ENCODE assay signal across 9 mouse cellular contexts in genomic region chr8:122335638-122336250, GRCm38 (mm10). TPM values are rescaled to one million over a fixed set of nuclear protein-coding genes. Genes with fewer than 3 reads are reported as not detected.
A peak's percentile ranks its signal among the peaks of the same experiment; 100 is the strongest.
DNase-seq lines count a peak whose midpoint lies in the region; ATAC-seq and TF ChIP-seq lines count a peak whose summit lies in the region.
"Had no signal": no experiment of that assay in that cellular context is flagged by ENCODE, and none has a peak within 500 bp of the region (broad histone marks: within the 10 kb centered on the region; RNA-seq: fewer than 3 reads in every experiment).

No protein-coding gene starts in this region.

- TF ChIP-seq CTCF in ES-Bruce4 (IDR thresholded peaks at IDR 0.05; ENCODE audit: low read depth, low read length) = no peak
- TF ChIP-seq CTCF in G1E (IDR thresholded peaks at IDR 0.05; ENCODE audit: low read depth, low read length) = no peak
- no peak for TF ChIP-seq CTCF in hindbrain, postnatal 0 days (IDR thresholded peaks at IDR 0.05; ENCODE audit: low read depth)

- peak overlapping the region; percentile 68 for H3K9ac ChIP-seq in ES-Bruce4 (ENCODE audit: low read depth, poor library complexity, severe bottlenecking)
- peak overlapping the region; percentile 53 for H3K9ac ChIP-seq in hindbrain, postnatal 0 days (replicated peaks; ENCODE audit: low read length)
- H3K9ac ChIP-seq in lung, embryonic 15.5 days = peak overlapping the region; percentile 11

- peak overlapping the region; percentile 69 for H3K4me2 ChIP-seq in hindbrain, postnatal 0 days (ENCODE audit: low read depth, low read length)
- peak overlapping the region; percentile 73 for H3K4me2 ChIP-seq in lung, embryonic 15.5 days

- peak overlapping the region; percentile 75 for H3K4me3 ChIP-seq in ES-Bruce4 (ENCODE audit: low read depth, low read length)
- peak overlapping the region; percentile 28; the same call in 1 of the 2 replicates for H3K4me3 ChIP-seq in G1E (ENCODE audit: low read depth, low read length)
- peak overlapping the region; percentile 41 for H3K4me3 ChIP-seq in hindbrain, postnatal 0 days (ENCODE audit: low read length)
- peak overlapping the region; percentile 44 for H3K4me3 ChIP-seq in lung, embryonic 15.5 days
- H3K4me3 ChIP-seq: megakaryocyte, embryonic 14.5 days had no signal

- no peaks in the 10 kb centered on the region for H3K9me3 ChIP-seq in ES-Bruce4 (replicated peaks; ENCODE audit: control insufficient read depth, insufficient read depth, low read length, poor library complexity, severe bottlenecking)
- peaks cover 36% of the 10 kb centered on the region for H3K9me3 ChIP-seq in G1E (replicated peaks)
- H3K9me3 ChIP-seq in hindbrain, postnatal 0 days (ENCODE audit: low read length) = no peaks in the 10 kb centered on the region
- no peaks in the 10 kb centered on the region for H3K9me3 ChIP-seq in lung, embryonic 15.5 days

- H3K4me1 ChIP-seq in ES-Bruce4 (ENCODE audit: control insufficient read depth, insufficient read depth, low read length) (no peaks in the 10 kb centered on the region), G1E (ENCODE audit: insufficient read depth, low read depth, low read length) (peaks cover 73% of the 10 kb centered on the region)
- H3K4me1 ChIP-seq in hindbrain, postnatal 0 days (ENCODE audit: insufficient read depth, low read length) = peaks cover 8% of the 10 kb centered on the region; the same call in 1 of the 2 replicates
- peaks cover 25% of the 10 kb centered on the region for H3K4me1 ChIP-seq in lung, embryonic 15.5 days

- ATAC-seq in G1E (ENCODE audit: extremely low read depth, insufficient number of reproducible peaks, low FRiP score, poor library complexity, severe bottlenecking) = no peak
- ATAC-seq in hindbrain, postnatal 0 days = peak; percentile 39
- 0 out of 2 replicates have a peak, but pooled peaks have one; percentile 5 for ATAC-seq in lung, embryonic 15.5 days (ENCODE audit: borderline replicate concordance, extremely low read depth, low FRiP score, low TSS enrichment)

- no peak for TF ChIP-seq POLR2A in ES-Bruce4 (IDR thresholded peaks at IDR 0.05; ENCODE audit: insufficient read depth, low read length)

- H3K27me3 ChIP-seq in ES-Bruce4 (ENCODE audit: control insufficient read depth, insufficient read depth, low read length, poor library complexity, severe bottlenecking) = peaks cover 4% of the 10 kb centered on the region; the same call in 1 of the 2 replicates
- H3K27me3 ChIP-seq in G1E (ENCODE audit: insufficient read depth, low read length) = peaks cover 8% of the 10 kb centered on the region; the same call in 1 of the 2 replicates
- H3K27me3 ChIP-seq in hindbrain, postnatal 0 days (ENCODE audit: insufficient read depth, low read length) = 0 out of 2 replicates have a peak, but pooled peaks cover 10% of the 10 kb centered on the region
- peaks cover 42% of the 10 kb centered on the region for H3K27me3 ChIP-seq in lung, embryonic 15.5 days
- H3K27me3 ChIP-seq: megakaryocyte, embryonic 14.5 days had no signal

- H3K36me3 ChIP-seq in ES-Bruce4 (ENCODE audit: control insufficient read depth, insufficient read depth, low read length, poor library complexity, severe bottlenecking) (no peaks in the 10 kb centered on the region), G1E (replicated peaks) (peaks cover 93% of the 10 kb centered on the region)
- H3K36me3 ChIP-seq in hindbrain, postnatal 0 days (ENCODE audit: insufficient read depth, low read length) = 0 out of 2 replicates have a peak, but pooled peaks cover 4% of the 10 kb centered on the region
- peaks cover 4% of the 10 kb centered on the region; the same call in 1 of the 2 replicates for H3K36me3 ChIP-seq in lung, embryonic 15.5 days

- no peak overlapping the region for H3K27ac ChIP-seq in ES-Bruce4 (ENCODE audit: insufficient read depth, low read length)
- H3K27ac ChIP-seq in hindbrain, postnatal 0 days = peak overlapping the region; percentile 15; the same call in 1 of the 2 replicates
- no peak overlapping the region for H3K27ac ChIP-seq in lung, embryonic 15.5 days

- 13% methylated on average over 57 of the region's 57 CpGs for WGBS in hindbrain, postnatal 0 days
- 20% methylated on average over 57 of the region's 57 CpGs for WGBS in lung, embryonic 15.5 days

- no peak for DNase-seq in G1E (ENCODE audit: low spot score)
- DNase-seq in hindbrain, postnatal 0 days (ENCODE audit: low spot score) = peak; percentile 28
- no peak for DNase-seq in T-cell, adult 2 months (ENCODE audit: low spot score)
- no peak for DNase-seq in adrenal gland, adult 8-10 months
- DNase-seq in embryo, embryonic 10.5 days (ENCODE audit: low spot score) = no peak
- no peak for DNase-seq in ovary, postnatal 36 days (ENCODE audit: low spot score)

- TF ChIP-seq EP300 in ES-Bruce4 (IDR thresholded peaks at IDR 0.05; ENCODE audit: insufficient read depth, low read depth, low read length) = no peak

RNA-seq across cellular contexts. Expression of gene Trhr2, which starts 24.8 kb away (rescaled TPM):
- not detected in 2 replicates for polyA plus RNA-seq in ES-Bruce4 (2011; ENCODE audit: insufficient read depth, insufficient read length, low read depth, missing spikeins)
- total RNA-seq in G1E (2014; fragmentation: Nextera tagmentation) = not detected in 2 replicates
- total RNA-seq in G1E (2017) = not detected in 2 replicates
- not detected in 2 replicates for polyA plus RNA-seq in G1E (2012)
- total RNA-seq in hindbrain, postnatal 0 days (2014; rRNA removed) = 2.0 and 3.2 TPM in 2 replicates
- polyA plus RNA-seq in hindbrain, postnatal 0 days (2015; fragmentation: Nextera tagmentation; extraction: Ambion mirVana) = 0.45 and 0.57 TPM in 2 replicates
- not detected in 2 replicates for polyA plus RNA-seq in lung, embryonic 15.5 days (2015; fragmentation: Nextera tagmentation; extraction: Ambion mirVana)
- total RNA-seq in adrenal gland, adult 8-10 months (2022) = not detected

RNA-seq across cellular contexts. Expression of gene Zc3h18, which starts 40.7 kb away (rescaled TPM):
- polyA plus RNA-seq in ES-Bruce4 (2011; ENCODE audit: insufficient read depth, insufficient read length, low read depth, missing spikeins) (67.1 and 67.2 TPM in 2 replicates), G1E (2012) (134 and 143 TPM in 2 replicates)
- total RNA-seq in G1E (2014; fragmentation: Nextera tagmentation) (40.3 and 45.8 TPM in 2 replicates), G1E (2017) (52.7 and 58.4 TPM in 2 replicates)
- 24.4 and 25.6 TPM in 2 replicates for total RNA-seq in hindbrain, postnatal 0 days (2014; rRNA removed)
- 25.2 and 25.3 TPM in 2 replicates for polyA plus RNA-seq in hindbrain, postnatal 0 days (2015; fragmentation: Nextera tagmentation; extraction: Ambion mirVana)
- 53.3 and 55.1 TPM in 2 replicates for polyA plus RNA-seq in lung, embryonic 15.5 days (2015; fragmentation: Nextera tagmentation; extraction: Ambion mirVana)
- total RNA-seq in adrenal gland, adult 8-10 months (2022) = 10 to 100 TPM; 38.4 to 55.0 (median 47.0) TPM

RNA-seq across cellular contexts. Expression of gene Zfpm1, which starts 53.8 kb away (rescaled TPM):
- polyA plus RNA-seq in ES-Bruce4 (2011; ENCODE audit: insufficient read depth, insufficient read length, low read depth, missing spikeins) (15.5 and 16.8 TPM in 2 replicates), G1E (2012) (1,150 and 1,251 TPM in 2 replicates)
- total RNA-seq in G1E (2014; fragmentation: Nextera tagmentation) (254 and 292 TPM in 2 replicates), G1E (2017) (53.1 and 54.4 TPM in 2 replicates)
- total RNA-seq in hindbrain, postnatal 0 days (2014; rRNA removed) = 28.0 and 37.6 TPM in 2 replicates
- polyA plus RNA-seq in hindbrain, postnatal 0 days (2015; fragmentation: Nextera tagmentation; extraction: Ambion mirVana) = 1.5 and 2.0 TPM in 2 replicates
- polyA plus RNA-seq in lung, embryonic 15.5 days (2015; fragmentation: Nextera tagmentation; extraction: Ambion mirVana) = 1.3 and 1.6 TPM in 2 replicates
- 10 to 100 TPM; 17.3 to 35.3 (median 28.0) TPM for total RNA-seq in adrenal gland, adult 8-10 months (2022)

Comparison
In these comparisons a context has a peak if more than half of its experiments do, and no peak if none do; other contexts are left out.
1. H3K9ac ChIP-seq: peak in every context shown above with its lines; median percentile 68 in ES-Bruce4; 53 in hindbrain, postnatal 0 days; 11 in lung, embryonic 15.5 days.
2. RNA of gene Zfpm1, which starts 53.8 kb away (polyA plus RNA-seq): 1,150 to 1,251 TPM in G1E; 15.5 to 16.8 TPM in ES-Bruce4, 1.5 to 2.0 TPM in hindbrain, postnatal 0 days and 1.3 to 1.6 TPM in lung, embryonic 15.5 days; every median in the first group is over 10 times any median in the second.
3. Peak in every context shown above with its lines, with median percentiles within 50 percentile points of each other: H3K4me3 ChIP-seq.